Mouse (Mus musculus): ENCODE data around the gene Ticrr. TPM values are rescaled to one million over a fixed set of nuclear protein-coding genes. Genes with fewer than 3 reads are reported as not detected.

The Ticrr gene
- polyA plus RNA-seq (2015; fragmentation: Nextera tagmentation; extraction: Ambion mirVana): 5.2 and 5.9 TPM in 2 replicates

- under 1% methylated on average over 39 of the region's 39 CpGs for WGBS
- peak; percentile 100 for ATAC-seq (ENCODE audit: extremely low read depth, insufficient number of reproducible peaks, low FRiP score, low TSS enrichment)
- peaks cover 4% of the 10 kb centered on the region; the same call in 1 of the 2 replicates for H3K36me3 ChIP-seq
- peak within 1 kb of the TSS; percentile 89 for H3K9ac ChIP-seq
- H3K4me2 ChIP-seq: peak within 1 kb of the TSS; percentile 97
- 0 out of 2 replicates have a peak, but pooled peaks cover 4% of the 10 kb centered on the region for H3K27me3 ChIP-seq (replicated peaks)
- H3K4me1 ChIP-seq: peaks cover 33% of the 10 kb centered on the region
- H3K9me3 ChIP-seq: no peaks in the 10 kb centered on the region
- H3K4me3 ChIP-seq: peak within 1 kb of the TSS; percentile 98
- no peak within 1 kb of the TSS; the same call in 1 of the 2 replicates for H3K27ac ChIP-seq (replicated peaks)
Measured at GRCm38 (mm10) chr7:79659578-79660290, at the start of gene Ticrr. TSS of gene Ticrr (plus strand) at chr7:79660196.

- H3K27me3 ChIP-seq (replicated peaks): peaks cover 97% of the 10 kb centered on the region
Measured at GRCm38 (mm10) chr7:79611901-79612300, 48.1 kb upstream of the Ticrr start.

GRCm38 (mm10) chr7:79612783-79613182 lies 47.2 kb upstream of the Ticrr start:
- Histone ChIP-seq H3K9ac (no peak overlapping the region), H3K4me2 (no peak overlapping the region), H3K27me3 (replicated peaks) (peaks cover 97% of the 10 kb centered on the region), H3K36me3 (no peaks in the 10 kb centered on the region), H3K27ac (replicated peaks) (no peak overlapping the region), H3K4me1 (peaks cover 6% of the 10 kb centered on the region; the same call in 1 of the 2 replicates), H3K9me3 (no peaks in the 10 kb centered on the region), H3K4me3 (no peak overlapping the region)
- no peak for ATAC-seq (ENCODE audit: extremely low read depth, insufficient number of reproducible peaks, low FRiP score, low TSS enrichment)
- WGBS: 6% methylated on average over 6 of the region's 6 CpGs

More at GRCm38 (mm10) chr7:79611901-79612300, 48.1 kb upstream of the Ticrr start:
- Histone ChIP-seq H3K4me1 (peaks cover 8% of the 10 kb centered on the region), H3K27ac (replicated peaks) (no peak overlapping the region), H3K9ac (0 out of 2 replicates have a peak overlapping the region, but pooled peaks have one; percentile 35), H3K9me3 (no peaks in the 10 kb centered on the region), H3K36me3 (no peaks in the 10 kb centered on the region), H3K4me2 (no peak overlapping the region), H3K4me3 (no peak overlapping the region)
- WGBS: 55% methylated on average over 9 of the region's 9 CpGs
- no peak for ATAC-seq (ENCODE audit: extremely low read depth, insufficient number of reproducible peaks, low FRiP score, low TSS enrichment)

- H3K4me2 ChIP-seq: no peak overlapping the region
- no peaks in the 10 kb centered on the region for H3K36me3 ChIP-seq
- no peak for ATAC-seq (ENCODE audit: extremely low read depth, insufficient number of reproducible peaks, low FRiP score, low TSS enrichment)
- no peak overlapping the region for H3K4me3 ChIP-seq
- H3K27me3 ChIP-seq (replicated peaks): peaks cover 97% of the 10 kb centered on the region
- no peak overlapping the region for H3K9ac ChIP-seq
- no peak overlapping the region for H3K27ac ChIP-seq (replicated peaks)
- H3K9me3 ChIP-seq: no peaks in the 10 kb centered on the region
- peaks cover 6% of the 10 kb centered on the region; the same call in 1 of the 2 replicates for H3K4me1 ChIP-seq
- WGBS: 49% methylated on average over 11 of the region's 11 CpGs
Measured at GRCm38 (mm10) chr7:79613314-79613713, 46.7 kb upstream of the Ticrr start.

- Histone ChIP-seq H3K27ac (replicated peaks) (no peak overlapping the region), H3K4me2 (no peak overlapping the region), H3K4me3 (no peak overlapping the region), H3K9ac (no peak overlapping the region), H3K27me3 (replicated peaks) (peaks cover 95% of the 10 kb centered on the region), H3K36me3 (no peaks in the 10 kb centered on the region), H3K9me3 (no peaks in the 10 kb centered on the region), H3K4me1 (peaks cover 6% of the 10 kb centered on the region; the same call in 1 of the 2 replicates)
- no peak for ATAC-seq (ENCODE audit: extremely low read depth, insufficient number of reproducible peaks, low FRiP score, low TSS enrichment)
- 72% methylated on average over 4 of the region's 4 CpGs for WGBS
Measured at GRCm38 (mm10) chr7:79615008-79615407, 45.0 kb upstream of the Ticrr start.

- Histone ChIP-seq H3K36me3 (no peaks in the 10 kb centered on the region), H3K4me2 (no peak overlapping the region), H3K27ac (replicated peaks) (no peak overlapping the region), H3K4me1 (peaks cover 6% of the 10 kb centered on the region; the same call in 1 of the 2 replicates), H3K4me3 (no peak overlapping the region), H3K9me3 (no peaks in the 10 kb centered on the region), H3K9ac (no peak overlapping the region), H3K27me3 (replicated peaks) (peaks cover 86% of the 10 kb centered on the region)
- WGBS: 57% methylated on average over 1 of the region's 1 CpGs
- no peak for ATAC-seq (ENCODE audit: extremely low read depth, insufficient number of reproducible peaks, low FRiP score, low TSS enrichment)
Measured at GRCm38 (mm10) chr7:79615941-79616340, 44.1 kb upstream of the Ticrr start.

GRCm38 (mm10) chr7:79617418-79617817 lies 42.6 kb upstream of the Ticrr start, which contains the start of gene Rhcg:
TSS of gene Rhcg (minus strand) at chr7:79617657.
- peaks cover 74% of the 10 kb centered on the region for H3K27me3 ChIP-seq (replicated peaks)
- WGBS: 5% methylated on average over 33 of the region's 33 CpGs
- ATAC-seq (ENCODE audit: extremely low read depth, insufficient number of reproducible peaks, low FRiP score, low TSS enrichment): no peak

GRCm38 (mm10) chr7:79619493-79619892 lies 40.5 kb upstream of the Ticrr start:
- Histone ChIP-seq H3K9ac (no peak overlapping the region), H3K27ac (replicated peaks) (no peak overlapping the region), H3K27me3 (replicated peaks) (peaks cover 56% of the 10 kb centered on the region), H3K4me3 (no peak overlapping the region), H3K9me3 (no peaks in the 10 kb centered on the region), H3K4me1 (peaks cover 12% of the 10 kb centered on the region; the same call in 1 of the 2 replicates), H3K4me2 (no peak overlapping the region), H3K36me3 (no peaks in the 10 kb centered on the region)
- WGBS: 55% methylated on average over 4 of the region's 4 CpGs
- no peak for ATAC-seq (ENCODE audit: extremely low read depth, insufficient number of reproducible peaks, low FRiP score, low TSS enrichment)

More at GRCm38 (mm10) chr7:79617418-79617817, 42.6 kb upstream of the Ticrr start, which contains the start of gene Rhcg:
- Histone ChIP-seq H3K4me1 (peaks cover 6% of the 10 kb centered on the region; the same call in 1 of the 2 replicates), H3K27ac (replicated peaks) (no peak within 1 kb of the TSS), H3K9ac (no peak within 1 kb of the TSS), H3K9me3 (no peaks in the 10 kb centered on the region), H3K36me3 (no peaks in the 10 kb centered on the region), H3K4me3 (peak within 1 kb of the TSS; percentile 37), H3K4me2 (peak within 1 kb of the TSS; percentile 62)

- WGBS: 45% methylated on average over 8 of the region's 8 CpGs
- H3K36me3 ChIP-seq: no peaks in the 10 kb centered on the region
- 0 out of 2 replicates have a peak, but pooled peaks cover 6% of the 10 kb centered on the region for H3K4me1 ChIP-seq
- H3K4me3 ChIP-seq: no peak overlapping the region
- H3K9ac ChIP-seq: no peak overlapping the region
- no peak overlapping the region for H3K27ac ChIP-seq (replicated peaks)
- no peak overlapping the region for H3K4me2 ChIP-seq
- H3K9me3 ChIP-seq: no peaks in the 10 kb centered on the region
- H3K27me3 ChIP-seq (replicated peaks): peaks cover 38% of the 10 kb centered on the region
- no peak for ATAC-seq (ENCODE audit: extremely low read depth, insufficient number of reproducible peaks, low FRiP score, low TSS enrichment)
Measured at GRCm38 (mm10) chr7:79623086-79623485, 36.9 kb upstream of the Ticrr start.

- Histone ChIP-seq H3K4me3 (no peak overlapping the region), H3K9me3 (no peaks in the 10 kb centered on the region), H3K9ac (no peak overlapping the region), H3K4me2 (no peak overlapping the region), H3K27me3 (replicated peaks) (peaks cover 31% of the 10 kb centered on the region), H3K27ac (replicated peaks) (no peak overlapping the region), H3K4me1 (0 out of 2 replicates have a peak, but pooled peaks cover 6% of the 10 kb centered on the region), H3K36me3 (no peaks in the 10 kb centered on the region)
- WGBS: 61% methylated on average over 5 of the region's 5 CpGs
- ATAC-seq (ENCODE audit: extremely low read depth, insufficient number of reproducible peaks, low FRiP score, low TSS enrichment): no peak
Measured at GRCm38 (mm10) chr7:79626170-79626569, 33.8 kb upstream of the Ticrr start.

GRCm38 (mm10) chr7:79628271-79628913 lies 31.6 kb upstream of the Ticrr start:
- H3K27me3 ChIP-seq (replicated peaks): peaks cover 46% of the 10 kb centered on the region
- no peaks in the 10 kb centered on the region for H3K4me1 ChIP-seq
- H3K9ac ChIP-seq: no peak overlapping the region
- 55% methylated on average over 4 of the region's 4 CpGs for WGBS
- H3K4me3 ChIP-seq: no peak overlapping the region
- H3K4me2 ChIP-seq: no peak overlapping the region
- no peaks in the 10 kb centered on the region for H3K36me3 ChIP-seq
- H3K9me3 ChIP-seq: no peaks in the 10 kb centered on the region
- no peak overlapping the region for H3K27ac ChIP-seq (replicated peaks)
- no peak for ATAC-seq (ENCODE audit: extremely low read depth, insufficient number of reproducible peaks, low FRiP score, low TSS enrichment)

Data from heart, embryonic 13.5 days (tissue).